9 mouse cellular contexts compared by ENCODE assay signal in genomic region chr4:107984282-107984981, GRCm38 (mm10). TPM values are rescaled to one million over a fixed set of nuclear protein-coding genes. Genes with fewer than 3 reads are reported as not detected.
DNase-seq lines count a peak whose midpoint lies in the region; ATAC-seq lines count a peak whose summit lies in the region.
"Had no signal": no experiment of that assay in that cellular context is flagged by ENCODE, and none has a peak within 500 bp of the region (broad histone marks: within the 10 kb centered on the region; RNA-seq: fewer than 3 reads in every experiment).

No protein-coding gene starts in this region.

- peaks cover 38% of the 10 kb centered on the region for H3K4me1 ChIP-seq in embryonic facial prominence, embryonic 15.5 days

- no peaks in the 10 kb centered on the region for H3K27me3 ChIP-seq in embryonic facial prominence, embryonic 15.5 days

- peak; percentile 21 for DNase-seq in cerebellum, adult 9-10 months
- peak; percentile 78 for DNase-seq in heart, postnatal 25 days (ENCODE audit: low spot score)
- peak; percentile 59 to 81 for DNase-seq in layer of hippocampus, postnatal 14 days (ENCODE audit: low spot score in 2 of 2)
- peak; percentile 63 for DNase-seq in lung, postnatal 25 days (ENCODE audit: low spot score)
- no peak for DNase-seq in thymus, postnatal 0 days (ENCODE audit: low spot score)
- DNase-seq in thymus, adult 18-20 months: no peak

- intact Hi-C loops in heart, postnatal 25 days (cut with DNase I): no loop called here

- H3K4me2 ChIP-seq in embryonic facial prominence, embryonic 15.5 days (replicated peaks): 0 out of 2 replicates have a peak overlapping the region, but pooled peaks have one; percentile 6

- no peak overlapping the region for H3K9ac ChIP-seq in embryonic facial prominence, embryonic 15.5 days

- peak overlapping the region; percentile 95 for H3K27ac ChIP-seq in embryonic facial prominence, embryonic 15.5 days (replicated peaks)

- H3K4me3 ChIP-seq in embryonic facial prominence, embryonic 15.5 days (replicated peaks): no peak overlapping the region
- H3K4me3 ChIP-seq: megakaryocyte, embryonic 14.5 days had no signal

- no peaks in the 10 kb centered on the region for H3K9me3 ChIP-seq in embryonic facial prominence, embryonic 15.5 days (replicated peaks)

- no peak for ATAC-seq in cerebellum, adult (ENCODE audit: insufficient number of reproducible peaks, low FRiP score, low TSS enrichment)
- ATAC-seq in embryonic facial prominence, embryonic 15.5 days (ENCODE audit: insufficient number of reproducible peaks, low FRiP score, low TSS enrichment, low read depth): peak; percentile 84

- H3K36me3 ChIP-seq in embryonic facial prominence, embryonic 15.5 days: no peaks in the 10 kb centered on the region

- 19% methylated on average over 7 of the region's 7 CpGs for WGBS in embryonic facial prominence, embryonic 15.5 days

RNA-seq across cellular contexts. Expression of gene Slc1a7, which starts 16.3 kb away (rescaled TPM):
- polyA plus RNA-seq in embryonic facial prominence, embryonic 15.5 days (2015; fragmentation: Nextera tagmentation; extraction: Ambion mirVana): 0.12 and 0.16 TPM in 2 replicates
- total RNA-seq in heart, postnatal 25 days (2021): under 1 TPM; 0.29 to 0.39 TPM
- total RNA-seq in layer of hippocampus, postnatal 14 days (2021): under 1 TPM in 1 of 2 experiments, not detected in 1; 0.12 TPM
- not detected in 2 replicates for polyA plus RNA-seq in thymus, postnatal 0 days (2015; fragmentation: Nextera tagmentation; extraction: Ambion mirVana)

Comparison
In these comparisons a context has a peak if more than half of its experiments do, and no peak if none do; other contexts are left out.
1. DNase-seq: peak in cerebellum, adult 9-10 months (single experiment), heart, postnatal 25 days (single experiment), layer of hippocampus, postnatal 14 days (2 of 2) and lung, postnatal 25 days (single experiment); none in thymus, postnatal 0 days (single experiment) and thymus, adult 18-20 months (0 of 2).